Mouse (Mus musculus) left cerebral cortex, postnatal 36 days (tissue): ENCODE data around the gene Stau1. TPM values are rescaled to one million over a fixed set of nuclear protein-coding genes. Genes with fewer than 3 reads are reported as not detected.

ENCODE experiments used
- DNase-seq, 2 experiments: peaks; one replicate each; pipeline ENCODE4 v3.0.0; 2021 to 2022; ENCODE audit warnings: low spot score in 2 of 2, mixed read lengths in 1 of 2
- intact Hi-C: fragments of 180-260 bp; cut with DNase I; formaldehyde crosslinking; loops from one replicate; pipeline ENCODE4 v1.15.1; 2025
- total RNA-seq, 2 experiments: library from RNA; stranded (reverse); gene quantifications; 2 replicates each; pipeline ENCODE4 v1.2.3; 2021

Stau1 gene
- total RNA-seq, 2 experiments from 2014 or later: 62.9 to 70.6 TPM

DNA sequence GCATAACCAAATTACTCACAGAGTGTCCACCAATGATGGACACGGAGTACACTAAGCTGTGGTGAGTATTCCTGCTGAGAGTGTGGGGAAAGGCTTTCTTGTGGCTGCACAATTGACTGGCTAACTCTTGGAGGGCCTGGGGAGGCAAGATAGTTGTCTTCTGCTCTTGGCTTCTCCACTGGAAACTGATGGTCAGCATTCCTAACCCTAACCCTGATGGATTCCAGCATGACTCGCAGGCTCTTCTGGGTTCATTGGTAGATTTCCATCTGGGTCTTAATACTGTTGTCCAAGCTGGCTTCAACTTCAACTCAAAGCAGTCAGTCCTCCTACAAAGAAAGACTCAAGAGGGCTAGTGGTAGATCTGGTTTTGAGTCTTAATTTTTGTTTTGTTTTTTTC, 53.0 kb downstream of the Stau1 start:
- DNase-seq: no peak
- intact Hi-C loops: no loop called here

DNA sequence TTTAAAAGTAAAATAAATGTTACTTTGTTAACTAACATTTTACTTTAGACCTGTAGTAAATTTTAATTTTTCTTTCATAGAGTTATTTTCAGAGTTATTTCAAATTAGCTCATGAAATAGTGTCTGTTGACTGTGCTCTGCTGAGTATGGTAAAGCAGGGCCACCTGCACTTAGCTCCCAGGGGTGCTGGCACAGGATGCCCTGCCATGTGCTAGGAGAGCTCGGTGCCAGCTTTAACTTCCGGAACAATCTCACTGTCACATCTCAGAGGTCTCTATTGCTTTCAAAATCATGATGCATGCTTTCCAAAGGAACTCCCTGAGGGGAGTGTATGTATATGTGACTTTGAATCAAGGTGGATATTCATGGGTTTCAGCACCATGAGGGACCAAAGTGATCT, 59.9 kb downstream of the Stau1 start:
- no peak for DNase-seq
- intact Hi-C loops: no loop called here

DNA sequence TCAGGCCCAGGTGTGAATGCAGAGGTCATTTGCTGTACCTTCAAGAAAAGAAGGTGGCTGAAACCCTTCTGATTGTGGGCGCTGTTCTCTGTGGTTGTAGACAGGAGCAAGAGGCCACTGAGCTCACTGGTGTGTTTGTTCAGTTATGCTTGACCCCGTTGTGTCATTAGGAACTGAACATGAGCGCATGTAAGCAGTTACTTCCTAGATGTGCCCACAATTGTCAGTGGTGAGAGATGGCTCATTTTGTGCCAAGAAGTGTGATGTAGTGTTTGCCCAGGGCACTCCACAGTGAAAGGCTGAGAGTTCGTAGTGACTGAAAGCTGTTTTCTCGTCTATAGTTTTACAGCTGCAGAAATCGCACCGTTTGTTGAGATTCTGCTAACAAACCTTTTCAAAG, 60.5 kb downstream of the Stau1 start:
- intact Hi-C loops: no loop called here

GRCm38 (mm10) chr2:166934416-166934815, 61.7 kb downstream of the Stau1 start:
- no peak for DNase-seq
- intact Hi-C loops: no loop called here

More for the DNA sequence above, 60.5 kb downstream of the Stau1 start:
- no peak for DNase-seq

- intact Hi-C loops: no loop called here
- no peak for DNase-seq
Observed at GRCm38 (mm10) chr2:166933943-166934342, 62.2 kb downstream of the Stau1 start.

DNA sequence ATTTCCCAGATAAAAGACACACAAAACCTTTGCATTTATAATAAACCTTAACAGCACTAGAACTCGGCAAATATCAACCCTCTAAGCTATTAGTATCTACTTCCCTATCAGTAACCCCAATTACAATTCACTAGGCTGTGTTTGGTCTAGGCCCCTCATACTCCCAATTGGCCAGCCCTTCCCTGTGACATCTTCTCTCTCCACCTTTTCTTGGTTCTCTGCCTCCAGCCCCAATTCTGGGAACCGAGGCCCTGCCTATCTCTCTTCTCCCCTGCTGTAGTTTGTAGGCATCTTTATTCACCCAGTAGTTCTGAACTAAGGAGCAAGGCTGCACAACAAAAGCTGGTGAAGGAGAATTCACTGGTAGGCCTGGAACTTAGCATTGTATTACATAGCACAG, 72.1 kb downstream of the Stau1 start:
- intact Hi-C loops: no loop called here
- no peak for DNase-seq

DNA sequence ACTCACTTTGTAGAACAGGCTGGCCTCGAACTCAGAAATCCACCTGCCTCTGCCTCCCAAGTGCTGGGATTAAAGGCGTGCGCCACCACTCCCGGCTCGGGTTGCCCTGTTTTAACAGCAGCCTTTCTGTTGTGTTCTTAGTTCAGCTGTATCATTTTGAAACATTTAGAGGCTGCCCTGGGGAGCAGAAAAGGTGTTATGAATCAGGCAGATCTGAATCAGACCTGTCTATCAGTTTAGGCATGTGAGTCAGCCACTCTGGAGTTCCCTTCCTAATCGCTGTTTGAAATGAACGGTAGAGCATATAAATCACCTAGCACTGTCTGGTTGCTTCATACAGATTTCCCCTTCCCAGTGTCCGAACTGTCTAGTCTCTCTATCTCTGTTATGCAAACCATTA, 85.6 kb downstream of the Stau1 start:
- intact Hi-C loops: no loop called here
- no peak for DNase-seq

- no peak for DNase-seq
Observed at GRCm38 (mm10) chr2:166909729-166910128, 86.4 kb downstream of the Stau1 start.

GRCm38 (mm10) chr2:166906523-166907182, 89.4 kb downstream of the Stau1 start:
- DNase-seq: no peak
- intact Hi-C loops: no loop called here

More at GRCm38 (mm10) chr2:166909729-166910128, 86.4 kb downstream of the Stau1 start:
- intact Hi-C loops: no loop called here

- intact Hi-C loops: no loop called here
- DNase-seq: peak; percentile 97 to 98
Observed at GRCm38 (mm10) chr2:166905711-166906522, 90.2 kb downstream of the Stau1 start, which contains the start of gene Cse1l. Cse1l (plus strand) TSS chr2:166906040.

DNA sequence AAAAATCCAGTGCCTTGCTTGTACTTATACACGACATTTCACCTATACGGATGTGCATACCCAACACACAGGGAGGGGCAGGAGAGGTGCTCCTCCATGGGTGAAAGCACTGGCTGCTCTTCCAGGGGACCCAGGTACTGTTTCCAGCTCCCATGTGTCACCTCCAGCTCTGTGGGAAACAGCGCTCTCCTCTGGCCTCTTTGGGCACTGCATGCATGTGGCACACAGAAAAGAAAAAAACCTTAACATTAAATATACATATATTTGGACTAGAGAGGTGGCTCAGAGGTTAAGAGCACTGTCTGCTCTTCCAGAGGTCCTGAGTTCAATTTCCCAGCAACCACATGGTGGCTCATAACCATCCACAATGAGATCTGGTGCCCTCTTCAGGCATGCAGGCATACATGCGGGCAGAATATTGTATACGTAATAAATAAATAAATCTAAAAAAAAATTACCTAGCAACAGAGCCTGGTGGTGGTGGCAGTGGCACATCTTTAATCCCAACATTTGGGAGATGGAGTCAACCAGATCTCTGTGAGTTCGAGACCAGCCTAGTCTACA, 92.3 kb downstream of the Stau1 start:
- intact Hi-C loops: no loop called here
- no peak for DNase-seq

DNA sequence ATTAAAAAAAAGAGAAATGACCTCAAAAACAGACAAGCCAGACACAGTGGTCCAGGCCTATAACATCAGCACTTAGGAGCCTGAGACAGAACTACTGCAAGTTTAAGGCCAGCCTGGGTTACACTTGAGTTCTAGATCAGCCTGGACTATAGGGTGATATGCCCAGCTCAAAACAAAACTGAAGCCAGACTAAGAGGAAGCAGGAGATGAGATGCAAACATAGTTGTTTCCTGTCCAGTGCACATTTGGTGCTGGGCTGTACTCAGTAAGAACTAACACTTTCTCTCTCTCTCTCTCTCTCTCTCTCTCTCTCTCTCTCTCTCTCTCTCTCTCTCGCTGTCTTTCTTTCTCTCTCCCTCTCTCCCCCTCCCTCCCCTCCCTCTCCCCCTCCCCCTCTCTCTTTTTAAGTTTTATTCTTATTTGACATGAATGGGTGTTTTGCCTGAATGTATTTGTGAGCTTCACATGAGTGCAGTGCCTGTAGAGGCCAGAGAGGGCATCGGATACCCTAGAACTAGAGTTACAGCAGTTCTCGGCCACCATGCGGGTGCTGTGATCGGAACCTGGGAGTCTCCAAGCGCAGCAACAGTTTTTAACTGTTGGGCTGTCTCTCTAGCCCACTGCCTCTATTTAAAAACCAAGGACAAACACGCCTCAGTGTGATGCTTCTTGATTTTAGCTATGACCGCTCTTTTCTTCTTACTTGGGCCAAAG, 95.2 kb downstream of the Stau1 start:
- DNase-seq: no peak
- intact Hi-C loops: no loop called here

GRCm38 (mm10) chr2:166899746-166900145, 96.4 kb downstream of the Stau1 start:
- intact Hi-C loops: no loop called here
- no peak for DNase-seq

DNA sequence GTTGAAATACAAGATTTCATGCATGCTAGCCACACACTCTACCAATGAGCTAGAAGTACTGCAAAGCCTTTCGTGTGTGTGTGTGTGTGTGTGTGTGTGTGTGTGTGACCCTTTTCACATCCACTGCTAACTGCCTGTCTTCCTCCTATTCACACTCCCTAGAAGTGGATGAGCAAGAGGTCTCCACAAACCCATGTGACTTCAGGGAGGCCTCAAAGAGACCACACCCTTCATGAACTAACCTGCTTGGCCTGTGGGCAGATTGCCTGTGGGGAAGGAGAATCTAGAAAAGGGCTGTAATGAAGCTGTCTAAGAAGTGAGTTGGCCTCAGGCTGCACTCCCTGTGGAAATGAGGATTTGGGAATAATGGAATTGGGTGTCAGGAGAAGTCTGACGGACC, 96.9 kb downstream of the Stau1 start:
- intact Hi-C loops: no loop called here
- DNase-seq: no peak

Other genes starting within 250 kb of the Stau1 start
- 1 to 10 TPM; 5.7 to 6.5 TPM for gene Trp53rkb, start 203.8 kb downstream of the Stau1 start, total RNA-seq
- gene Arfgef2, start 190.7 kb downstream of the Stau1 start, total RNA-seq: 10 to 100 TPM; 59.0 to 59.3 TPM
- 10 to 100 TPM; 51.4 to 54.9 TPM for gene Cse1l, start 90.3 kb downstream of the Stau1 start, total RNA-seq
- 10 to 100 TPM; 26.0 to 39.1 TPM for gene Ddx27, start 18.9 kb upstream of the Stau1 start, total RNA-seq
- gene Znfx1, start 66.7 kb upstream of the Stau1 start, total RNA-seq: 10 to 100 TPM; 69.8 to 73.5 TPM
- gene Kcnb1, start 193.9 kb upstream of the Stau1 start, total RNA-seq: 100 to 1,000 TPM; 217 to 219 TPM
- gene Ptgis, start 244.3 kb upstream of the Stau1 start, total RNA-seq: 1 to 10 TPM; 1.6 to 1.8 TPM